Mouse (Mus musculus) midbrain, embryonic 14.5 days (tissue): ENCODE data around the gene Lyzl6. TPM values are rescaled to one million over a fixed set of nuclear protein-coding genes. Genes with fewer than 3 reads are reported as not detected.

Experiments used
- ATAC-seq: fragments of 200-750 bp; cut with Nextera tagmentation; 2 replicates; pipeline ENCODE4 v1.8.0; 2017; ENCODE audit warnings: moderate number of reproducible peaks, moderate library complexity; ENCODE audit not compliant: low FRiP score, low TSS enrichment
- DNase-seq: peaks from one replicate; pipeline ENCODE4 v3.0.0-alpha.2; 2015
- H3K27ac ChIP-seq: fragments of 300-500 bp; sonication (generic); replicated peaks from 2 replicates; pipeline ENCODE4 v1.5.1; 2014; ENCODE audit warnings: mild to moderate bottlenecking, low read depth, low read length, moderate library complexity
- H3K27me3 ChIP-seq: fragments of 300-500 bp; sonication (generic); 2 replicates; pipeline ENCODE4 v1.6.1; 2014; ENCODE audit warnings: low read length, control low read depth, mixed read lengths; ENCODE audit not compliant: control insufficient read depth, insufficient read depth
- H3K36me3 ChIP-seq: fragments of 300-500 bp; sonication (generic); 2 replicates; pipeline ENCODE4 v1.6.1; 2014; ENCODE audit warnings: low read length, control low read depth; ENCODE audit not compliant: control insufficient read depth, insufficient read depth
- H3K4me1 ChIP-seq: fragments of 300-500 bp; sonication (generic); 2 replicates; pipeline ENCODE4 v1.6.1; 2014; ENCODE audit warnings: mild to moderate bottlenecking, antibody characterized with exemption, low read length, control low read depth; ENCODE audit not compliant: control insufficient read depth, insufficient read depth
- H3K4me2 ChIP-seq: fragments of 300-500 bp; sonication (generic); 2 replicates; pipeline ENCODE4 v1.6.1; 2014; ENCODE audit warnings: mild to moderate bottlenecking, low read length, moderate library complexity
- H3K4me3 ChIP-seq: fragments of 300-500 bp; sonication (generic); replicated peaks from 2 replicates; pipeline ENCODE4 v1.5.1; 2014; ENCODE audit warnings: low read depth, low read length
- H3K9ac ChIP-seq: fragments of 300-500 bp; sonication (generic); replicated peaks from 2 replicates; pipeline ENCODE4 v1.6.1; 2014; ENCODE audit warnings: mild to moderate bottlenecking, low read length, moderate library complexity
- H3K9me3 ChIP-seq: fragments of 300-500 bp; sonication (generic); 2 replicates; pipeline ENCODE4 v1.6.1; 2016; ENCODE audit warnings: low read length, control low read depth, mixed read lengths; ENCODE audit not compliant: control insufficient read depth
- WGBS: fragments of 180-500 bp; shearing (Covaris S2); extraction: QIAGEN DNeasy Blood & Tissue Kit; methylation state at CpG from one replicate; pipeline ENCODE4 v1.1.7; 2014; 5-methylcytosine and 5-hydroxymethylcytosine counted together
- polyA plus RNA-seq: library from polyadenylated mRNA; unstranded; fragments of >200 nt; fragmentation: Nextera tagmentation; extraction: Ambion mirVana; gene quantifications from 2 replicates; pipeline ENCODE4 v1.2.1, GENCODE M21; 2014

Lyzl6 gene
- polyA plus RNA-seq, 1 experiment from 2014 or later, result not detected

DNA sequence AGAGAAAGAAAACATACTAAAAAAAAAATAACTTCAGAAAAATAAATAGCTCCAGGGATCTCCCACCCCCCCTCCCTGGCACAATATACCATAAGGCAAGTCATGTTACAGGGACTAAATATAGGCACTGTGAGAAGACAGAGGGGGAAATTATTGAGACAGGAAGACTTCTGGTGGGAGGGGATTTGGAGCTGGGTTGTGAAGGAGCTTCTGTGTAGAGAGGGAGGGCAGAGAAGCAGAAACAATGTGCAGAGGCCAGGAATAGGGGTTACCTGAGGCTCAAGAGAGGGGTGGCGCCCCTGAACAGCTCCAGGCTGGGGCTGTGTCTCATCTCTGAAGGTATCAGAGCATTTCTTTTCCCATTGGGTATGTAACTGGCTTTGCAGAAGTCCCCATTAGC, 27.0 kb upstream of the Lyzl6 start:
- 53% methylated on average over 1 of the region's 1 CpGs for WGBS
- no peaks in the 10 kb centered on the region for H3K9me3 ChIP-seq
- no peak overlapping the region for H3K4me3 ChIP-seq
- no peak for ATAC-seq
- DNase-seq, result no peak
- no peak overlapping the region for H3K9ac ChIP-seq
- H3K27me3 ChIP-seq, result no peaks in the 10 kb centered on the region
- H3K4me1 ChIP-seq, result peaks cover 22% of the 10 kb centered on the region
- H3K4me2 ChIP-seq, result no peak overlapping the region
- H3K36me3 ChIP-seq, result no peaks in the 10 kb centered on the region
- H3K27ac ChIP-seq, result 0 out of 2 replicates have a peak overlapping the region, but pooled peaks have one; percentile 32

DNA sequence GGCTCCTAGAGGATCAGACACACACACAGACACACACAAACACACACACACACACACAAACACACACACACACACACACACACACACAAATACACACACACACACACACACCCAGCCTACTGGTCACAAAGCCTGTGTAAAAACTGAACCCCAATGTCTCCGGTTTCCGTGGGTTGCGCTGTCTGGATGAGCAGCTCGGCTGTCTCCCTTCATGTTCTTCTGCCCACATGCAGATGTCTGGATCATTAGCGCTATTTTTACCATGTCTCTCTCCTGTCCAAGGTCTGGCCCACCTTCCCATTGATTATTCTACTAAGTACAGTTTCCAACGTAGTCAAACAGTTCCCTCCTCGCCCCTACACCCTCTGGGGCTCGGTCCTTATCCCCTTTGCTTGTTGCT, 24.4 kb upstream of the Lyzl6 start:
- no peak overlapping the region for H3K4me2 ChIP-seq
- no peak overlapping the region for H3K4me3 ChIP-seq
- no peak overlapping the region for H3K9ac ChIP-seq
- no peaks in the 10 kb centered on the region for H3K9me3 ChIP-seq
- H3K4me1 ChIP-seq, result peaks cover 22% of the 10 kb centered on the region
- H3K36me3 ChIP-seq, result no peaks in the 10 kb centered on the region
- no peaks in the 10 kb centered on the region for H3K27me3 ChIP-seq
- no peak overlapping the region for H3K27ac ChIP-seq
- 84% methylated on average over 8 of the region's 8 CpGs for WGBS
- ATAC-seq (no peak), DNase-seq (no peak)

GRCm38 (mm10) chr11:103662546-103662945, 23.9 kb upstream of the Lyzl6 start:
- H3K9me3 ChIP-seq, result no peaks in the 10 kb centered on the region
- no peak overlapping the region for H3K4me3 ChIP-seq
- WGBS, result 80% methylated on average over 5 of the region's 5 CpGs
- H3K27ac ChIP-seq, result no peak overlapping the region
- no peak for ATAC-seq
- no peak for DNase-seq
- no peaks in the 10 kb centered on the region for H3K36me3 ChIP-seq
- 0 out of 2 replicates have a peak, but pooled peaks cover under 1% of the 10 kb centered on the region for H3K27me3 ChIP-seq
- H3K4me1 ChIP-seq, result peaks cover 22% of the 10 kb centered on the region
- no peak overlapping the region for H3K9ac ChIP-seq
- H3K4me2 ChIP-seq, result no peak overlapping the region

- H3K4me2 ChIP-seq, result no peak overlapping the region
- no peak overlapping the region for H3K27ac ChIP-seq
- ATAC-seq (no peak), DNase-seq (no peak)
- no peaks in the 10 kb centered on the region for H3K36me3 ChIP-seq
- 65% methylated on average over 4 of the region's 4 CpGs for WGBS
- no peak overlapping the region for H3K4me3 ChIP-seq
- peaks cover 17% of the 10 kb centered on the region for H3K4me1 ChIP-seq
- H3K9ac ChIP-seq, result no peak overlapping the region
- H3K9me3 ChIP-seq, result no peaks in the 10 kb centered on the region
- H3K27me3 ChIP-seq, result 0 out of 2 replicates have a peak, but pooled peaks cover 4% of the 10 kb centered on the region
These were observed 23.2 kb upstream of the Lyzl6 start for GRCm38 (mm10) chr11:103661863-103662262.

GRCm38 (mm10) chr11:103658189-103658588, 19.5 kb upstream of the Lyzl6 start:
- Histone ChIP-seq H3K4me1 (no peaks in the 10 kb centered on the region), H3K9me3 (no peaks in the 10 kb centered on the region), H3K9ac (no peak overlapping the region), H3K4me2 (no peak overlapping the region), H3K27me3 (peaks cover 5% of the 10 kb centered on the region; the same call in 1 of the 2 replicates), H3K4me3 (no peak overlapping the region), H3K36me3 (no peaks in the 10 kb centered on the region), H3K27ac (no peak overlapping the region)
- ATAC-seq (no peak), DNase-seq (peak; percentile 40)
- WGBS, result 76% methylated on average over 7 of the region's 7 CpGs

- Histone ChIP-seq H3K4me2 (no peak overlapping the region), H3K27me3 (peaks cover 18% of the 10 kb centered on the region), H3K9me3 (no peaks in the 10 kb centered on the region), H3K4me1 (no peaks in the 10 kb centered on the region), H3K36me3 (no peaks in the 10 kb centered on the region), H3K4me3 (no peak overlapping the region), H3K9ac (no peak overlapping the region), H3K27ac (no peak overlapping the region)
- WGBS, result 13% methylated on average over 3 of the region's 3 CpGs
- DNase-seq, result peak; percentile 51
- no peak for ATAC-seq
These were observed 17.8 kb upstream of the Lyzl6 start for GRCm38 (mm10) chr11:103656520-103656919.

DNA sequence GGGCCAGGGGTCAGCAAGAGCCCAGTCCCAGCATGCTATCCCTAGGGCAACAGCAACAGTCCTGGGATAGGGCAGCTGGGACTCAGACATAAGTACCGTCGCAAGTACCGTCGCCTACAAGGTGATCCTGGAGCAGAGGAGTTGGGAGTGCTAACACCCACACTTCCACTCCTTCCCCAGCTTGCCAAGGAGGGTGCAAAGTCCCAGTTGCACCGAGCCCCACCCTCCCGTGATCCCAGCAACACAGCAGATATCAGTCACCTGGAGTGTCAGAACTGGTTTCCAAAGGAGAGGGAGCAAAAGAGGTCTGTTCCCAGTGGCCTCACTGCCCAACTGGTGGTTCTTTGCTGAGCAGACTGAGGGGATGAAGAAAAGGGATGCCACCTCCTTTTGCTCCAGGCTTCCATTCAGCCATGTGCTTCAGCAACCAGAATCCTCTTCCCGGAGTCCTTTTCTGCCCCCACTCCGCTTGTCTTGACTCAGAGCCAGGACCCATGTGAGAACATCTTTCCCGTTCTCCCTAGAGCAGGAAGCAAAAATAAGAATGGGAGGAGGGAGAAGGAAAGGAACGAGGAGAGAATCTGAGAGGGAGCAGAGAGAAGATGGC, 14.8 kb upstream of the Lyzl6 start:
- H3K9me3 ChIP-seq, result no peaks in the 10 kb centered on the region
- no peak for DNase-seq
- H3K4me1 ChIP-seq, result peaks cover 7% of the 10 kb centered on the region; the same call in 1 of the 2 replicates
- H3K4me3 ChIP-seq, result no peak overlapping the region
- no peak for ATAC-seq
- no peak overlapping the region for H3K9ac ChIP-seq
- no peaks in the 10 kb centered on the region for H3K36me3 ChIP-seq
- no peak overlapping the region for H3K27ac ChIP-seq
- H3K27me3 ChIP-seq, result peaks cover 49% of the 10 kb centered on the region
- H3K4me2 ChIP-seq, result no peak overlapping the region
- whole genome bisulfite sequencing, result 77% methylated on average over 10 of the region's 10 CpGs

DNA sequence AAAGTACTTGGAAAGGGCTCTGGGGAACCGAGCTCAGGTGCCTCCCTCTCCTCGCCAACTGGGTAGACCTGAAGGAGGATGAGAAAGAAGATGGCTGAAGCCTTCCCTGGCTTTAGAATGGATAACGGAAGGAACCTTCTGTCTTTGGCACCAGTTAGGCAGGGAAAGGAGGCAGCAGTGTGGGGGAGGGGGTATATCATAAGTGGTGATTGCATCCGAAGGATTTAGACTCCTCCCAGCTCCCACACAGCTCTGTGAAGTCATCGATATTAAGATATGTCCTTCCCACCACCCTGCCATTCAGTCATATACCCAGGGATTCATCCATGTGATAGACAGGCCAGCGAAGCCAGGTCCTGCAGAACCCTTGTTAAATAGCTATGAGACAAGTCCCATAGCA, 12.7 kb upstream of the Lyzl6 start:
- H3K27me3 ChIP-seq, result peaks cover 52% of the 10 kb centered on the region
- H3K36me3 ChIP-seq, result no peaks in the 10 kb centered on the region
- ATAC-seq, result no peak
- no peak overlapping the region for H3K27ac ChIP-seq
- no peak overlapping the region for H3K4me2 ChIP-seq
- no peak overlapping the region for H3K9ac ChIP-seq
- 81% methylated on average over 6 of the region's 6 CpGs for WGBS
- no peak overlapping the region for H3K4me3 ChIP-seq
- no peak for DNase-seq
- H3K9me3 ChIP-seq, result no peaks in the 10 kb centered on the region
- H3K4me1 ChIP-seq, result peaks cover 7% of the 10 kb centered on the region; the same call in 1 of the 2 replicates

DNA sequence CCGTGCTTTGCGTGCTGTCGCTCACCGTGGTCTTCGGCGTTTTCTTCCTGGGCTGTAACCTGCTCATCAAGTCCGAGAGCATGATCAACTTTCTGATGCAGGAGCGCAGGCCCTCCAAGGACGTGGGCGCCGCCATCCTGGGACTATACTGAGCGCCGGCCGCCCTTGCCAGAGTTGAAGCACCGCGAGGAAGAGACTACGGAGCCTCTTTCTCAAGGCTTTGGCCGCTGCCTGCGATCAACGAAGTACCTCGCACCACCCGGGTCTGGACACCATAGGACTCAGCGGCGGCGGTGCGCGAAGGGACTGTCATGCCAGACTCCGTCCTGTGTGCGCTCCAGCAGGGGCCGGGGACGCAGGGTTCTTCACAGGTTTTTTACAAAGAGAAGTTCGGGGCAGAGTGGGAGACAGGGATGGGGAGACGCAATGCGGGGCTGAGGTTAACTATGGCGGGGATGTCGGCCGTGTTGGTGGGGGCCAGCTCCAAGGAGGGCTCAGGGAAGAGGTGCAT, 11.3 kb upstream of the Lyzl6 start:
- no peak overlapping the region; the same call in 1 of the 2 replicates for H3K9ac ChIP-seq
- ATAC-seq, result no peak
- no peaks in the 10 kb centered on the region for H3K36me3 ChIP-seq
- no peak overlapping the region for H3K27ac ChIP-seq
- H3K4me1 ChIP-seq, result peaks cover 7% of the 10 kb centered on the region; the same call in 1 of the 2 replicates
- DNase-seq, result peak; percentile 42
- peak overlapping the region; percentile 34 for H3K4me3 ChIP-seq
- H3K27me3 ChIP-seq, result peaks cover 52% of the 10 kb centered on the region
- peak overlapping the region; percentile 63 for H3K4me2 ChIP-seq
- no peaks in the 10 kb centered on the region for H3K9me3 ChIP-seq
- WGBS, result under 1% methylated on average over 37 of the region's 37 CpGs
